Mouse (Mus musculus): ENCODE results near the gene Fkbp5. TPM values are rescaled to one million over a fixed set of nuclear protein-coding genes. Genes with fewer than 3 reads are reported as not detected.

Fkbp5 gene
- polyA plus RNA-seq, 1 experiment from 2014 or later: 4.3 TPM

DNA sequence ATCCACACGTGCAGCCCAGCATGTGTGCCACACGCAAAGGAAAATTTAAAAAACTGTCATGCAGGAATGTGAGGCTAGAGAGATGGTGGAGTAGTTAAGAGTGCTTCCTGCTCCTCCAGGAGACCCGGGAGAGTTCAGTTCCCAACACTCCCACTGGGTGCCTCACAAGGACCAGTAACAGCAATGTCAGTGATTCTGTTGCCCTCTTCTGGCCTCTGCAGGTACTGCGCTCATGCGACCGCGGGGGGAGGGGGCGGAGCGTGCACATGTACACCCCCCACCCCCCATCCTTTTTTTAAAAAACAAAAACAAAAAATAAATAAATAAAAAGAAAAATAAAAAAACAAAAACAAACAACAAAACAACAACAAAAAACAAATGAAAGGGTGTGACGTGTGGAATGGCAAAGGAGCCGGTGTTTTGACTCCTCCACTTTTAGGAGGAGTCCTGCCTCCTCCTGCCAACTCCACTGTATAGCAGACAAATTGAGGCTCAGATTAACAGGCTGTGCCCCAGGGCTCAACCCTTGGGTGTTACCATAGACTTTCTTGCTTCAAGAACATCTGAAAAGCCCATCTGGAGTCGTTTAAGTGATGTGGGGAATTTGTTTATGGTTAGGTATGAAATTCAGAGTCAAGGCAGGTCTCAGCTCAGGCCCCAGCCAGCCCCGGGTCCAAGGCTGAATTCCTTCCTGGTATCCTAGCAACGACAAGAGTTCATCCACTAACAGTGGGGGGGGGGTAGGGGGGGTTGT lies 35.9 kb upstream of the Fkbp5 start:
- no peaks in the 10 kb centered on the region for H3K36me3 ChIP-seq (ENCODE audit: control insufficient read depth, insufficient read depth, low read length)
- no peak overlapping the region for H3K9ac ChIP-seq (ENCODE audit: low read length)
- no peaks in the 10 kb centered on the region for H3K9me3 ChIP-seq (ENCODE audit: control insufficient read depth, low read length)
- no peaks in the 10 kb centered on the region for H3K4me1 ChIP-seq (ENCODE audit: control insufficient read depth in 2 of 2, insufficient read depth in 2 of 2, low read length in 2 of 2)
- 0 out of 2 replicates have a peak, but pooled peaks cover 2% of the 10 kb centered on the region for H3K27me3 ChIP-seq (ENCODE audit: control insufficient read depth, insufficient read depth, low read length)
- ATAC-seq (ENCODE audit: insufficient number of reproducible peaks, insufficient read depth, low FRiP score, low read depth): no peak
- H3K4me3 ChIP-seq (ENCODE audit: control insufficient read depth in 1 of 2, insufficient read depth in 1 of 2, low read depth in 1 of 2, low read length in 2 of 2): no peak overlapping the region
- no peak overlapping the region for H3K4me2 ChIP-seq (ENCODE audit: low read length)
- H3K27ac ChIP-seq (replicated peaks in 1 of 2; ENCODE audit: control insufficient read depth in 1 of 2, insufficient read depth in 1 of 2, low read depth in 2 of 2, low read length in 2 of 2): no peak overlapping the region
- WGBS: 11% methylated on average over 14 of the region's 14 CpGs

GRCm38 (mm10) chr17:28549111-28549510 lies 31.8 kb upstream of the Fkbp5 start, which contains the start of gene Clpsl2:
Clpsl2 (plus strand) TSS chr17:28549411.
- no peak within 1 kb of the TSS for H3K4me2 ChIP-seq (ENCODE audit: low read length)
- 74% methylated on average over 14 of the region's 14 CpGs for WGBS
- H3K27me3 ChIP-seq (ENCODE audit: control insufficient read depth, insufficient read depth, low read length): 0 out of 2 replicates have a peak, but pooled peaks cover 2% of the 10 kb centered on the region
- no peak within 1 kb of the TSS for H3K9ac ChIP-seq (ENCODE audit: low read length)
- H3K9me3 ChIP-seq (ENCODE audit: control insufficient read depth, low read length): no peaks in the 10 kb centered on the region
- no peak within 1 kb of the TSS for H3K27ac ChIP-seq (replicated peaks in 1 of 2; ENCODE audit: control insufficient read depth in 1 of 2, insufficient read depth in 1 of 2, low read depth in 2 of 2, low read length in 2 of 2)
- no peaks in the 10 kb centered on the region for H3K36me3 ChIP-seq (ENCODE audit: control insufficient read depth, insufficient read depth, low read length)
- no peak for ATAC-seq (ENCODE audit: insufficient number of reproducible peaks, insufficient read depth, low FRiP score, low read depth)
- H3K4me1 ChIP-seq (ENCODE audit: control insufficient read depth in 2 of 2, insufficient read depth in 2 of 2, low read length in 2 of 2): no peaks in the 10 kb centered on the region
- H3K4me3 ChIP-seq (ENCODE audit: control insufficient read depth in 1 of 2, insufficient read depth in 1 of 2, low read depth in 1 of 2, low read length in 2 of 2): no peak within 1 kb of the TSS

DNA sequence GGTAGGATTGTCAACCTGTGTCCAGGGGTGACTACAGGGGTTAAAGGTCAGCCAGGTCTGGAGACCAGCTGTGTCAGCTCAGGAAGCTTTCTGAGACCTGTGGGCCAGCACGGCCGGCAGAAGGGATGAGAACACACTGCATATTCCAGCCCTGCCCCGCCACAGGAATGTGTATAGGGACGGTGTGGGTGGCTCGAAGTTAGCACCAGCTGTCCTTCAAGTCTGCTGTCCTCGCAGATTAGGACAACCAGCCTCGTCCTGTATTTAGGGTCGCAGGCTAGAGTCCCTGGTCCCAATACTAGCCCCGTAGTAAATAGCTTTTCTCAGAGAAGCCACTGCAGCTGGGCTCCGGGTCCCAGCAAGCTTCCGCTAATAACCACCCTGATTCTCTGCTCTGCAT lies 31.2 kb upstream of the Fkbp5 start:
- 0 out of 2 replicates have a peak, but pooled peaks cover 2% of the 10 kb centered on the region for H3K27me3 ChIP-seq (ENCODE audit: control insufficient read depth, insufficient read depth, low read length)
- ATAC-seq (ENCODE audit: insufficient number of reproducible peaks, insufficient read depth, low FRiP score, low read depth): no peak
- H3K4me1 ChIP-seq (ENCODE audit: control insufficient read depth in 2 of 2, insufficient read depth in 2 of 2, low read length in 2 of 2): no peaks in the 10 kb centered on the region
- no peak overlapping the region for H3K27ac ChIP-seq (replicated peaks in 1 of 2; ENCODE audit: control insufficient read depth in 1 of 2, insufficient read depth in 1 of 2, low read depth in 2 of 2, low read length in 2 of 2)
- H3K9ac ChIP-seq (ENCODE audit: low read length): no peak overlapping the region
- no peaks in the 10 kb centered on the region for H3K36me3 ChIP-seq (ENCODE audit: control insufficient read depth, insufficient read depth, low read length)
- no peak overlapping the region for H3K4me3 ChIP-seq (ENCODE audit: control insufficient read depth in 1 of 2, insufficient read depth in 1 of 2, low read depth in 1 of 2, low read length in 2 of 2)
- WGBS: 57% methylated on average over 11 of the region's 11 CpGs
- no peak overlapping the region for H3K4me2 ChIP-seq (ENCODE audit: low read length)
- H3K9me3 ChIP-seq (ENCODE audit: control insufficient read depth, low read length): no peaks in the 10 kb centered on the region

DNA sequence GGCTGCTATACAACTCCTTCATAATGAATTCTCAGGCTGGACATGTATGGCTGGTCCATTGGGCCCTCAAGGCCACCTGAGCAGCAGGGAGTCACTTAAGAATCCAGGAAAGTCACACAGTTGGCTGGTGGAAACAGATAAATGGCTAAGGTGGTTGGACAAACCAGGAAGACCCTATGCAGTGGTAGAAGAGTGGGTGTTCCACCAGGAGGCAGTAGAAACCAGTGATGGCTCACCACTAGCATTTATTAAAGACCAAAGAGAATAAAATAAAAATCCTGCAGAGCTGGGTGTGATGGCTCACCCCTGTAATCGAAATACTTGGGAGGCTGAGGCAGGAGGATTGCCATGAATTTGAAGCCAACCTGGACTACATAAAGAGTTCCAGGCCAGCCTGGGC lies 29.6 kb upstream of the Fkbp5 start:
- WGBS: 62% methylated on average over 1 of the region's 1 CpGs

GRCm38 (mm10) chr17:28537881-28538280 lies 20.6 kb upstream of the Fkbp5 start:
- 43% methylated on average over 12 of the region's 12 CpGs for WGBS

More for the DNA sequence above, 29.6 kb upstream of the Fkbp5 start:
- Histone ChIP-seq H3K4me1 (ENCODE audit: control insufficient read depth in 2 of 2, insufficient read depth in 2 of 2, low read length in 2 of 2) (no peaks in the 10 kb centered on the region), H3K4me3 (ENCODE audit: control insufficient read depth in 1 of 2, insufficient read depth in 1 of 2, low read depth in 1 of 2, low read length in 2 of 2) (no peak overlapping the region), H3K27me3 (ENCODE audit: control insufficient read depth, insufficient read depth, low read length) (no peaks in the 10 kb centered on the region), H3K27ac (replicated peaks in 1 of 2; ENCODE audit: control insufficient read depth in 1 of 2, insufficient read depth in 1 of 2, low read depth in 2 of 2, low read length in 2 of 2) (no peak overlapping the region), H3K9me3 (ENCODE audit: control insufficient read depth, low read length) (peaks cover under 1% of the 10 kb centered on the region; the same call in 1 of the 2 replicates), H3K36me3 (ENCODE audit: control insufficient read depth, insufficient read depth, low read length) (no peaks in the 10 kb centered on the region), H3K9ac (ENCODE audit: low read length) (no peak overlapping the region), H3K4me2 (ENCODE audit: low read length) (no peak overlapping the region)
- no peak for ATAC-seq (ENCODE audit: insufficient number of reproducible peaks, insufficient read depth, low FRiP score, low read depth)

DNA sequence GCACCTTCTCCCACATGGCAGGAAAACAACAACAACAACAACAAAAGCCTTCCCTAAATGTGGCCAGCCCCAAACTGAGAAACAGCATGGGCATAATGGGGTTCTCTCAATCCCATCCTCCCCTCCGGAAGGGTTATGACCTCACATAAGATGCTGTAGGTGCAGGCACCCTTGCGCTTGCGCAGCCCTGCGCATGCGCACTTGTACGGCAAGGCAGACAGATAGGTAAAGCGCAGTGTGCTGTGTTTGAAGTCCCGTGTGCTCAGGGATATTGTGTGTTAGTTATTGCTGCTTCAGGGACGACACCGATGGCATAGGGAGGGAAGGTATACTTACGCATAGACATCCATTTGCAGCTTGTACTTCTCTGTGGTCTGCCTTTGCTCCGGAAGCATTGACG lies 16.0 kb upstream of the Fkbp5 start:
- H3K4me2 ChIP-seq (ENCODE audit: low read length): no peak overlapping the region
- no peaks in the 10 kb centered on the region for H3K4me1 ChIP-seq (ENCODE audit: control insufficient read depth in 2 of 2, insufficient read depth in 2 of 2, low read length in 2 of 2)
- H3K27ac ChIP-seq (replicated peaks in 1 of 2; ENCODE audit: control insufficient read depth in 1 of 2, insufficient read depth in 1 of 2, low read depth in 2 of 2, low read length in 2 of 2): no peak overlapping the region
- 0 out of 2 replicates have a peak, but pooled peaks cover 1% of the 10 kb centered on the region for H3K9me3 ChIP-seq (ENCODE audit: control insufficient read depth, low read length)
- 81% methylated on average over 13 of the region's 13 CpGs for WGBS
- H3K4me3 ChIP-seq (ENCODE audit: control insufficient read depth in 1 of 2, insufficient read depth in 1 of 2, low read depth in 1 of 2, low read length in 2 of 2): no peak overlapping the region
- H3K9ac ChIP-seq (ENCODE audit: low read length): no peak overlapping the region
- H3K36me3 ChIP-seq (ENCODE audit: control insufficient read depth, insufficient read depth, low read length): no peaks in the 10 kb centered on the region
- H3K27me3 ChIP-seq (ENCODE audit: control insufficient read depth, insufficient read depth, low read length): peaks cover 16% of the 10 kb centered on the region
- ATAC-seq (ENCODE audit: insufficient number of reproducible peaks, insufficient read depth, low FRiP score, low read depth): no peak

More at GRCm38 (mm10) chr17:28537881-28538280, 20.6 kb upstream of the Fkbp5 start:
- H3K9ac ChIP-seq (ENCODE audit: low read length): no peak overlapping the region
- H3K27ac ChIP-seq (replicated peaks in 1 of 2; ENCODE audit: control insufficient read depth in 1 of 2, insufficient read depth in 1 of 2, low read depth in 2 of 2, low read length in 2 of 2): no peak overlapping the region
- no peak overlapping the region for H3K4me3 ChIP-seq (ENCODE audit: control insufficient read depth in 1 of 2, insufficient read depth in 1 of 2, low read depth in 1 of 2, low read length in 2 of 2)
- ATAC-seq (ENCODE audit: insufficient number of reproducible peaks, insufficient read depth, low FRiP score, low read depth): no peak
- H3K36me3 ChIP-seq (ENCODE audit: control insufficient read depth, insufficient read depth, low read length): no peaks in the 10 kb centered on the region
- no peaks in the 10 kb centered on the region for H3K4me1 ChIP-seq (ENCODE audit: control insufficient read depth in 2 of 2, insufficient read depth in 2 of 2, low read length in 2 of 2)
- H3K27me3 ChIP-seq (ENCODE audit: control insufficient read depth, insufficient read depth, low read length): no peaks in the 10 kb centered on the region
- H3K4me2 ChIP-seq (ENCODE audit: low read length): no peak overlapping the region
- peaks cover 19% of the 10 kb centered on the region; the same call in 1 of the 2 replicates for H3K9me3 ChIP-seq (ENCODE audit: control insufficient read depth, low read length)

DNA sequence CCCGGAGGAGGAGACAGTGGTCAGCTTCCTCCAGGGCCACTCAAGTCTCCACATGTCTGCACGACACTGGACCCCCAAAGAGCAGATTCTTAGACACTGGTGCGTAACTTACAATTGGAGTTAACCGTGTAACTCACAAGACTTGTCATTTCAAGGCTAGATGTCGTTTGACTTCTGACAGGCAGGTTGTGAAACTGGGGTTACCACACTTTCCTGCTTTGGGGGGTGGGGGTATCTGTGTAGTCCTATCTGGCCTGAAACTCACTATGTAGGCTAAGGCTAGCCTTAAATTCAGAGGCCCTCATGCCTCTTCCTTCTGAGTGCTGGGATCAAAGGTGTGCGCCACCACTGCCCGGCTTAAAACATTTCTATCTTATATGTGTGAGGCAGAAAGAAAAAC lies 15.2 kb upstream of the Fkbp5 start:
- H3K27me3 ChIP-seq (ENCODE audit: control insufficient read depth, insufficient read depth, low read length): peaks cover 16% of the 10 kb centered on the region
- H3K4me1 ChIP-seq (ENCODE audit: control insufficient read depth in 2 of 2, insufficient read depth in 2 of 2, low read length in 2 of 2): peaks cover 0 to 3% of the 10 kb centered on the region in 2 experiments; a peak in 1 of 4 replicates
- 79% methylated on average over 7 of the region's 7 CpGs for WGBS
- no peak overlapping the region for H3K27ac ChIP-seq (replicated peaks in 1 of 2; ENCODE audit: control insufficient read depth in 1 of 2, insufficient read depth in 1 of 2, low read depth in 2 of 2, low read length in 2 of 2)
- no peak overlapping the region for H3K4me2 ChIP-seq (ENCODE audit: low read length)
- no peaks in the 10 kb centered on the region for H3K36me3 ChIP-seq (ENCODE audit: control insufficient read depth, insufficient read depth, low read length)
- H3K9ac ChIP-seq (ENCODE audit: low read length): no peak overlapping the region
- no peaks in the 10 kb centered on the region for H3K9me3 ChIP-seq (ENCODE audit: control insufficient read depth, low read length)
- no peak for ATAC-seq (ENCODE audit: insufficient number of reproducible peaks, insufficient read depth, low FRiP score, low read depth)
- H3K4me3 ChIP-seq (ENCODE audit: control insufficient read depth in 1 of 2, insufficient read depth in 1 of 2, low read depth in 1 of 2, low read length in 2 of 2): no peak overlapping the region
